Mouse (Mus musculus) limb, embryonic 13.5 days (tissue): ENCODE data around the gene Stmn1. TPM values are rescaled to one million over a fixed set of nuclear protein-coding genes. Genes with fewer than 3 reads are reported as not detected.

Experiments
- ATAC-seq: fragments of 200-750 bp; cut with Nextera tagmentation; 2 replicates; pipeline ENCODE4 v1.8.0; 2017; ENCODE audit warnings: low read depth, moderate number of reproducible peaks, moderate TSS enrichment; ENCODE audit not compliant: low FRiP score
- H3K27ac ChIP-seq: fragments of 300-500 bp; sonication (generic); 2 replicates; pipeline ENCODE4 v1.5.1; 2015; ENCODE audit warnings: inconsistent platforms, mild to moderate bottlenecking, moderate library complexity
- H3K27me3 ChIP-seq: fragments of 300-500 bp; sonication (generic); 2 replicates; pipeline ENCODE4 v1.6.1; 2015; ENCODE audit warnings: mild to moderate bottlenecking, inconsistent platforms
- H3K36me3 ChIP-seq: fragments of 300-500 bp; sonication (generic); 2 replicates; pipeline ENCODE4 v1.6.1; 2015; ENCODE audit warnings: inconsistent platforms, mild to moderate bottlenecking, moderate library complexity
- H3K4me1 ChIP-seq: fragments of 300-500 bp; sonication (generic); 2 replicates; pipeline ENCODE4 v1.6.1; 2015; ENCODE audit warnings: inconsistent platforms
- H3K4me2 ChIP-seq: fragments of 300-500 bp; sonication (generic); replicated peaks from 2 replicates; pipeline ENCODE4 v1.6.1; 2015; ENCODE audit warnings: inconsistent platforms, mild to moderate bottlenecking, moderate library complexity
- H3K4me3 ChIP-seq: fragments of 300-500 bp; sonication (generic); 2 replicates; pipeline ENCODE4 v1.5.1; 2015; ENCODE audit warnings: moderate library complexity, mild to moderate bottlenecking, inconsistent platforms
- H3K9ac ChIP-seq: fragments of 300-500 bp; sonication (generic); 2 replicates; pipeline ENCODE4 v1.6.1; 2015; ENCODE audit warnings: mild to moderate bottlenecking, inconsistent platforms
- H3K9me3 ChIP-seq: fragments of 300-500 bp; sonication (generic); 2 replicates; pipeline ENCODE4 v1.6.1; 2016; ENCODE audit warnings: inconsistent platforms
- WGBS: fragments of 180-500 bp; shearing (Covaris S2); methylation state at CpG from one replicate; pipeline ENCODE4 v1.1.7; 2015; 5-methylcytosine and 5-hydroxymethylcytosine counted together
- polyA plus RNA-seq: library from polyadenylated mRNA; unstranded; fragments of >200 nt; fragmentation: Nextera tagmentation; extraction: Ambion mirVana; gene quantifications from 2 replicates; pipeline ENCODE4 v1.2.1, GENCODE M21; 2015

Stmn1 gene
- polyA plus RNA-seq, 1 experiment from 2014 or later: 1,889 TPM

GRCm38 (mm10) chr4:134444949-134445348, 23.2 kb upstream of the Stmn1 start:
- peaks cover 3% of the 10 kb centered on the region for H3K27me3 ChIP-seq
- H3K9ac ChIP-seq: no peak overlapping the region
- WGBS: 56% methylated on average over 7 of the region's 7 CpGs
- H3K36me3 ChIP-seq: no peaks in the 10 kb centered on the region
- H3K4me1 ChIP-seq: peaks cover 3% of the 10 kb centered on the region
- H3K4me3 ChIP-seq: no peak overlapping the region
- no peak overlapping the region for H3K4me2 ChIP-seq
- no peak overlapping the region for H3K27ac ChIP-seq
- ATAC-seq: no peak
- no peaks in the 10 kb centered on the region for H3K9me3 ChIP-seq

GRCm38 (mm10) chr4:134445489-134445888, 22.6 kb upstream of the Stmn1 start:
- no peak for ATAC-seq
- Histone ChIP-seq H3K27ac (no peak overlapping the region), H3K36me3 (no peaks in the 10 kb centered on the region), H3K4me2 (no peak overlapping the region), H3K9me3 (no peaks in the 10 kb centered on the region), H3K9ac (no peak overlapping the region), H3K27me3 (peaks cover 8% of the 10 kb centered on the region), H3K4me1 (peaks cover 9% of the 10 kb centered on the region), H3K4me3 (no peak overlapping the region)
- 31% methylated on average over 1 of the region's 1 CpGs for WGBS

- no peak for ATAC-seq
- H3K27ac ChIP-seq: no peak overlapping the region
- H3K27me3 ChIP-seq: peaks cover 28% of the 10 kb centered on the region
- no peaks in the 10 kb centered on the region for H3K9me3 ChIP-seq
- no peak overlapping the region for H3K4me3 ChIP-seq
- H3K9ac ChIP-seq: no peak overlapping the region
- WGBS: 43% methylated on average over 23 of the region's 23 CpGs
- H3K36me3 ChIP-seq: no peaks in the 10 kb centered on the region
- H3K4me2 ChIP-seq: no peak overlapping the region
- peaks cover 16% of the 10 kb centered on the region for H3K4me1 ChIP-seq
Measured at GRCm38 (mm10) chr4:134447966-134448365, 20.2 kb upstream of the Stmn1 start.

- H3K4me3 ChIP-seq: no peak overlapping the region
- no peak overlapping the region for H3K27ac ChIP-seq
- no peak; the same call in 1 of the 2 replicates for ATAC-seq
- peak overlapping the region; percentile 27; the same call in 1 of the 2 replicates for H3K4me2 ChIP-seq
- peaks cover 46% of the 10 kb centered on the region for H3K27me3 ChIP-seq
- H3K9me3 ChIP-seq: no peaks in the 10 kb centered on the region
- H3K36me3 ChIP-seq: no peaks in the 10 kb centered on the region
- peaks cover 16% of the 10 kb centered on the region for H3K4me1 ChIP-seq
- H3K9ac ChIP-seq: no peak overlapping the region
- 29% methylated on average over 13 of the region's 13 CpGs for WGBS
Measured at GRCm38 (mm10) chr4:134449595-134450391, 18.3 kb upstream of the Stmn1 start.

- peaks cover 20% of the 10 kb centered on the region for H3K4me1 ChIP-seq
- no peak overlapping the region for H3K27ac ChIP-seq
- no peak for ATAC-seq
- H3K4me3 ChIP-seq: no peak overlapping the region
- WGBS: 19% methylated on average over 20 of the region's 20 CpGs
- peak overlapping the region; percentile 27; the same call in 1 of the 2 replicates for H3K4me2 ChIP-seq
- H3K9ac ChIP-seq: 0 out of 2 replicates have a peak overlapping the region, but pooled peaks have one; percentile 8
- peaks cover 54% of the 10 kb centered on the region for H3K27me3 ChIP-seq
- no peaks in the 10 kb centered on the region for H3K9me3 ChIP-seq
- H3K36me3 ChIP-seq: no peaks in the 10 kb centered on the region
Measured at GRCm38 (mm10) chr4:134450392-134451195, 17.5 kb upstream of the Stmn1 start.

- WGBS: 71% methylated on average over 9 of the region's 9 CpGs
- Histone ChIP-seq H3K4me1 (peaks cover 20% of the 10 kb centered on the region), H3K36me3 (no peaks in the 10 kb centered on the region), H3K4me3 (no peak overlapping the region), H3K9me3 (no peaks in the 10 kb centered on the region), H3K27ac (no peak overlapping the region), H3K4me2 (no peak overlapping the region), H3K9ac (no peak overlapping the region), H3K27me3 (peaks cover 61% of the 10 kb centered on the region)
- ATAC-seq: no peak
Measured at GRCm38 (mm10) chr4:134451484-134451883, 16.6 kb upstream of the Stmn1 start.

- H3K9me3 ChIP-seq: no peaks in the 10 kb centered on the region
- H3K36me3 ChIP-seq: no peaks in the 10 kb centered on the region
- no peak overlapping the region for H3K9ac ChIP-seq
- peaks cover 20% of the 10 kb centered on the region for H3K4me1 ChIP-seq
- no peak overlapping the region for H3K4me3 ChIP-seq
- no peak for ATAC-seq
- WGBS: 26% methylated on average over 34 of the region's 34 CpGs
- H3K4me2 ChIP-seq: no peak overlapping the region; the same call in 1 of the 2 replicates
- H3K27ac ChIP-seq: no peak overlapping the region
- peaks cover 61% of the 10 kb centered on the region for H3K27me3 ChIP-seq
Measured at GRCm38 (mm10) chr4:134453619-134454400, 14.3 kb upstream of the Stmn1 start.

- Histone ChIP-seq H3K4me1 (peaks cover 13% of the 10 kb centered on the region), H3K9me3 (no peaks in the 10 kb centered on the region), H3K27me3 (peaks cover 57% of the 10 kb centered on the region), H3K27ac (no peak overlapping the region), H3K4me3 (no peak overlapping the region), H3K9ac (no peak overlapping the region), H3K4me2 (no peak overlapping the region), H3K36me3 (no peaks in the 10 kb centered on the region)
- WGBS: 40% methylated on average over 6 of the region's 6 CpGs
- no peak for ATAC-seq
Measured at GRCm38 (mm10) chr4:134455310-134455709, 12.8 kb upstream of the Stmn1 start.

GRCm38 (mm10) chr4:134457130-134457825, 10.8 kb upstream of the Stmn1 start:
- H3K4me3 ChIP-seq: no peak overlapping the region
- H3K9ac ChIP-seq: no peak overlapping the region
- WGBS: 56% methylated on average over 7 of the region's 7 CpGs
- peaks cover 4% of the 10 kb centered on the region; the same call in 1 of the 2 replicates for H3K4me1 ChIP-seq
- peaks cover 39% of the 10 kb centered on the region for H3K27me3 ChIP-seq
- ATAC-seq: no peak
- no peak overlapping the region for H3K27ac ChIP-seq
- H3K36me3 ChIP-seq: no peaks in the 10 kb centered on the region
- no peak overlapping the region for H3K4me2 ChIP-seq
- H3K9me3 ChIP-seq: no peaks in the 10 kb centered on the region

GRCm38 (mm10) chr4:134458856-134459255, 9.3 kb upstream of the Stmn1 start:
- WGBS: 79% methylated on average over 5 of the region's 5 CpGs
- H3K27me3 ChIP-seq: peaks cover 24% of the 10 kb centered on the region
- no peak overlapping the region for H3K27ac ChIP-seq
- H3K36me3 ChIP-seq: no peaks in the 10 kb centered on the region
- ATAC-seq: no peak
- no peak overlapping the region for H3K9ac ChIP-seq
- H3K9me3 ChIP-seq: no peaks in the 10 kb centered on the region
- peaks cover 4% of the 10 kb centered on the region; the same call in 1 of the 2 replicates for H3K4me1 ChIP-seq
- H3K4me3 ChIP-seq: no peak overlapping the region
- H3K4me2 ChIP-seq: no peak overlapping the region

GRCm38 (mm10) chr4:134460277-134460676, 7.8 kb upstream of the Stmn1 start:
- H3K9me3 ChIP-seq: no peaks in the 10 kb centered on the region
- H3K27ac ChIP-seq: no peak overlapping the region
- no peak overlapping the region for H3K4me2 ChIP-seq
- no peak for ATAC-seq
- no peaks in the 10 kb centered on the region for H3K36me3 ChIP-seq
- H3K9ac ChIP-seq: no peak overlapping the region
- WGBS: 85% methylated on average over 10 of the region's 10 CpGs
- H3K4me3 ChIP-seq: no peak overlapping the region
- H3K27me3 ChIP-seq: peaks cover 9% of the 10 kb centered on the region
- H3K4me1 ChIP-seq: peaks cover 2% of the 10 kb centered on the region; the same call in 1 of the 2 replicates
